Mouse (Mus musculus): ENCODE data around the gene Cmya5.

GRCm38 (mm10) chr13:93080859-93081258 is 63.7 kb downstream of the Cmya5 start:
- TF ChIP-seq CTCF (IDR thresholded peaks at IDR 0.05; ENCODE audit: borderline replicate concordance, extremely low read depth, insufficient read depth, insufficient read length) = no peak
- no peak for TF ChIP-seq POLR2A (IDR thresholded peaks at IDR 0.05; ENCODE audit: borderline replicate concordance, extremely low read depth, insufficient read depth, insufficient read length, poor library complexity, severe bottlenecking)
